In genomic region chr17:60197004-60197403, GRCm38 (mm10) we compare ENCODE assay signal across 16 mouse cellular contexts.
"Had no signal": no experiment of that assay in that cellular context is flagged by ENCODE, and none has a peak within 500 bp of the region (broad histone marks: within the 10 kb centered on the region; RNA-seq: fewer than 3 reads in every experiment).

No protein-coding gene starts in this region.

- H3K4me1 ChIP-seq: neural tube, embryonic 13.5 days; neural tube, embryonic 15.5 days; stomach, embryonic 15.5 days had no signal

- H3K4me3 ChIP-seq: neural tube, embryonic 13.5 days; neural tube, embryonic 15.5 days; stomach, embryonic 15.5 days had no signal

- DNase-seq: retina, postnatal 1 day; right cerebral cortex, adult 18-20 months; right cerebral cortex, postnatal 14 days; right cerebral cortex, postnatal 25 days; right cerebral cortex, postnatal 4 days; spleen, adult 18-20 months; thymus, adult 18-20 months; thymus, adult 2 months; thymus, postnatal 14 days; thymus, postnatal 25 days; thymus, postnatal 36 days; thymus, postnatal 4 days had no signal

- H3K36me3 ChIP-seq: neural tube, embryonic 13.5 days; neural tube, embryonic 15.5 days; stomach, embryonic 15.5 days had no signal

- H3K27me3 ChIP-seq: neural tube, embryonic 13.5 days; neural tube, embryonic 15.5 days; stomach, embryonic 15.5 days had no signal

- H3K27ac ChIP-seq: neural tube, embryonic 13.5 days; neural tube, embryonic 15.5 days; stomach, embryonic 15.5 days; stomach, postnatal 0 days had no signal

- H3K4me2 ChIP-seq: neural tube, embryonic 13.5 days; neural tube, embryonic 15.5 days; stomach, embryonic 15.5 days had no signal

- H3K9me3 ChIP-seq: neural tube, embryonic 13.5 days; neural tube, embryonic 15.5 days; stomach, embryonic 15.5 days had no signal

- H3K9ac ChIP-seq: neural tube, embryonic 13.5 days; neural tube, embryonic 15.5 days; stomach, embryonic 15.5 days had no signal
